In the genomic region with DNA sequence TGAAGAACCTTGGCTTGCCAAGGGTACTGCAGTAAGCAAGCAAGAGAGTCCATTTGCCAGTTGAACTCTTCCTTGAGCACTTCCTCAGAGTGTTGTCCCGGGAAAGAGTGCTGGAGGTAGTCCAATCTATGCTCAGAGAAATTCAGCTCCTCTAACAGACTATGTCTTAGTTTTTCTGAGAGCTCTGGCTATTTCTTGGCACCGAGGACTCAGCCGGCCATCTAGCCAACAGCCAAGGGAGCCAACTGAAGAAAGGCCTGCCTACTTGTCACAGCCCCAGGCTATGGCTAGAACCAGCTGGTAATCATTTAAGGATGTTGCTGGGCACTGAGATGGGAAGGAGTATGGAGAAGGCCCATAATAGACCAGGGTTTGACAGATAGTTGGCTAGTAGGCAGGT, we compare ENCODE assay signal across 17 mouse cellular contexts.
"Had no signal": no experiment of that assay in that cellular context is flagged by ENCODE, and none has a peak within 500 bp of the region (broad histone marks: within the 10 kb centered on the region; RNA-seq: fewer than 3 reads in every experiment).

No protein-coding gene starts in this region.

- H3K4me3 ChIP-seq: left cerebral cortex, adult 2 months; liver, embryonic 13.5 days; lung, embryonic 15.5 days; myocyte; neural tube, embryonic 13.5 days had no signal

- H3K9me3 ChIP-seq: liver, embryonic 13.5 days; lung, embryonic 15.5 days; neural tube, embryonic 13.5 days had no signal

- H3K27ac ChIP-seq: kidney, postnatal 0 days; left cerebral cortex, adult 2 months; liver, embryonic 13.5 days; lung, embryonic 15.5 days; neural tube, embryonic 13.5 days had no signal

- DNase-seq: kidney, adult 18-20 months; kidney, postnatal 36 days; layer of hippocampus, postnatal 36 days; liver, embryonic 13.5 days; lung, postnatal 10 days; lung, postnatal 4 days; midbrain, embryonic 14.5 days; retina, postnatal 1 day; right cerebral cortex, postnatal 25 days; thymus, adult 18-20 months; thymus, postnatal 36 days had no signal

- H3K9ac ChIP-seq: liver, embryonic 13.5 days; lung, embryonic 15.5 days; neural tube, embryonic 13.5 days had no signal

- H3K4me2 ChIP-seq: liver, embryonic 13.5 days; lung, embryonic 15.5 days; midbrain, embryonic 11.5 days; neural tube, embryonic 13.5 days had no signal

- H3K4me1 ChIP-seq: liver, embryonic 13.5 days had no signal

- H3K36me3 ChIP-seq: liver, embryonic 13.5 days; lung, embryonic 15.5 days; neural tube, embryonic 13.5 days had no signal
